Mouse (Mus musculus): ENCODE measurements at regions not wholly inside any gene's neighbourhood (a gene's known extent, or its start where the extent isn't known, plus 50 kb on each side); places are given as distances from the start of the nearest gene placed in this dataset.

DNA sequence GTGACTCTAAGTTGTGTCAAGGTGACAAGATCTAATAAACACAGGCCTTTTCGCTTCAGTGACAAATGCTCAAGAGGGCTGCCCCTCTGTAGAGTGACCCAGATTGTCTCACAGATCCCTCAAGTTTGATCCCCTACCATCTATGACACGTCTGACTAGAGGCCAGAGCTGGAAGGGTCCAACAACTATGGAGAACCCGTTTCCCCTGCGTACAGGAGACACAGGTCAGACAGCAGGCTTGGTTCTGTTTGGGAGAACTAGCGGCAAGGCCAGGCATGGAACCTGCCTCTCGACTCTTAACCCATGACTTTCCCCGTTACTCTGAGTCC is 68.1 kb downstream of the Gm11983 start:
- WGBS, result 94% methylated on average over 7 of the region's 7 CpGs
- no peak overlapping the region for H3K27ac ChIP-seq (ENCODE audit: insufficient read depth, low read length)
- H3K4me1 ChIP-seq (ENCODE audit: control insufficient read depth, insufficient read depth, low read length), result peaks cover 4% of the 10 kb centered on the region; the same call in 1 of the 2 replicates
- no peak for DNase-seq
- TF ChIP-seq CTCF (IDR thresholded peaks at IDR 0.05; ENCODE audit: borderline replicate concordance, insufficient read depth, low read depth, low read length) (no peak), POLR2A (IDR thresholded peaks at IDR 0.05; ENCODE audit: borderline replicate concordance, insufficient read depth, low read length) (no peak)
- H3K27me3 ChIP-seq (ENCODE audit: control insufficient read depth, insufficient read depth, low read length), result no peaks in the 10 kb centered on the region
- H3K4me3 ChIP-seq (replicated peaks; ENCODE audit: insufficient read depth, low read depth, low read length), result no peak overlapping the region

DNA sequence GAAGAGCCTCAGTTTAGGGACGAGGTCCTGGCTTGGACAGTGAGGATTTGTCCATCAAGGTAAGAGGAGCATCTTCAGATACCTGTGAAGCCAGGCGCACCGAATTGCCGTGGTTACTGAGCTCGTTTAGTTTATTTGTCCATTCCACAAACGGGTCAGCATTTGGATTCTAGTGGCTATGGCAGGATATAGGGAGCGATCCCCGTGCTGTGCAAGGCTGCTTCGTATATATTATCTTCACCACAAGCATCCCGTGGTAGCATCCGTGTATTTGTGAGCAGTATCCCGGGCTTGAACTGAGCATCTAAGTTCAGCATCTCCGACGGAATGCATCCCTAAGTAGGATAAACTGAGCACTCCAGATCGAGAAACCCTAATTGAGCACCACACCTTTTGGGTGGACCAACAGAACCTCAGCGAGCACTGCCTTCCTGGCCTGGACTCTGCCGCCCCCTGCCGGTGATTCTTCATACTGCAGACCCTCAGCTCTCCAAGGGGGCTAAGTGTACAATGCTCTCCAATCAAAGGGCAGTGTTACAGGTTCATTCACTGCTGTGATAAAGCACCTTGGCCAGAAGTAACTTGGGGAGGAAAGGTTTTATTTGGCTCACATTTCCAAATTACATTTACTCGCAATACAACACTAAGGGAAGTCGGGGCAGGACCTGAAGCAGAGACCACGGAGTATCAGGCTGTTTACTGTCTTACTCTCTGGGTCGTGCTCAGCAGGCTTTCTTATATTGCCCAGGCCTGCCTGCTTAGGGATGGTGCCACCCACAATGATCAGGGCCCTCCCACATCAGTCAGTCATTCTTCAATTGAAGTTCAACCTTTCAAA is 68.6 kb downstream of the Gm11983 start:
- no peak overlapping the region for H3K4me3 ChIP-seq (replicated peaks; ENCODE audit: insufficient read depth, low read depth, low read length)

DNA sequence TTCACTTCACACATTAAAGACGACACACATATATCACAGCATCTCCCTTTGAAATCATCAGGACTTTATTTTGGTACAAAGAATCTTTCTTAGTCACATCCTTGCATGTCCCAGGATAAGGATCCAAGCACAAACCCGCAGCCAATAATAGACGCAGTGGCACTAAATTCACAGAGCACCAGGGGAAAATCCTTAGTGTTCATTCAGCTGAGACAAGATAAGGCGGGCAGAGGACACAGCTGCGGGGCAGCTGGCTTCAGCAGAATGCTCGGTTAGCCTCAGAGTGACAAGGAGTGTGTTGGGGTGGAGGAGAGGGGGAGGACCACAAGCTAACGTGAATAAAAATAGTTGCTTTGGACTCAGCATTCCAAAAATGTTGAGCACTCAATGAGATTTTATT is 70.7 kb downstream of the Gm11983 start:
- DNase-seq, result no peak
- no peak overlapping the region for H3K27ac ChIP-seq (ENCODE audit: insufficient read depth, low read length)
- no peak for TF ChIP-seq POLR2A (IDR thresholded peaks at IDR 0.05; ENCODE audit: borderline replicate concordance, insufficient read depth, low read length)
- TF ChIP-seq CTCF (IDR thresholded peaks at IDR 0.05; ENCODE audit: borderline replicate concordance, insufficient read depth, low read depth, low read length), result no peak
- WGBS, result 69% methylated on average over 7 of the region's 7 CpGs
- H3K4me3 ChIP-seq (replicated peaks; ENCODE audit: insufficient read depth, low read depth, low read length), result no peak overlapping the region
- H3K4me1 ChIP-seq (ENCODE audit: control insufficient read depth, insufficient read depth, low read length), result peaks cover 4% of the 10 kb centered on the region; the same call in 1 of the 2 replicates
- no peaks in the 10 kb centered on the region for H3K27me3 ChIP-seq (ENCODE audit: control insufficient read depth, insufficient read depth, low read length)

More for the DNA sequence above, 68.6 kb downstream of the Gm11983 start:
- TF ChIP-seq POLR2A (IDR thresholded peaks at IDR 0.05; ENCODE audit: borderline replicate concordance, insufficient read depth, low read length) (no peak), CTCF (IDR thresholded peaks at IDR 0.05; ENCODE audit: borderline replicate concordance, insufficient read depth, low read depth, low read length) (peak; percentile 92)
- Histone ChIP-seq H3K4me1 (ENCODE audit: control insufficient read depth, insufficient read depth, low read length) (peaks cover 4% of the 10 kb centered on the region; the same call in 1 of the 2 replicates), H3K27me3 (ENCODE audit: control insufficient read depth, insufficient read depth, low read length) (no peaks in the 10 kb centered on the region), H3K27ac (ENCODE audit: insufficient read depth, low read length) (no peak overlapping the region)
- 56% methylated on average over 22 of the region's 22 CpGs for whole genome bisulfite sequencing
- peak; percentile 73 to 88 for DNase-seq

DNA sequence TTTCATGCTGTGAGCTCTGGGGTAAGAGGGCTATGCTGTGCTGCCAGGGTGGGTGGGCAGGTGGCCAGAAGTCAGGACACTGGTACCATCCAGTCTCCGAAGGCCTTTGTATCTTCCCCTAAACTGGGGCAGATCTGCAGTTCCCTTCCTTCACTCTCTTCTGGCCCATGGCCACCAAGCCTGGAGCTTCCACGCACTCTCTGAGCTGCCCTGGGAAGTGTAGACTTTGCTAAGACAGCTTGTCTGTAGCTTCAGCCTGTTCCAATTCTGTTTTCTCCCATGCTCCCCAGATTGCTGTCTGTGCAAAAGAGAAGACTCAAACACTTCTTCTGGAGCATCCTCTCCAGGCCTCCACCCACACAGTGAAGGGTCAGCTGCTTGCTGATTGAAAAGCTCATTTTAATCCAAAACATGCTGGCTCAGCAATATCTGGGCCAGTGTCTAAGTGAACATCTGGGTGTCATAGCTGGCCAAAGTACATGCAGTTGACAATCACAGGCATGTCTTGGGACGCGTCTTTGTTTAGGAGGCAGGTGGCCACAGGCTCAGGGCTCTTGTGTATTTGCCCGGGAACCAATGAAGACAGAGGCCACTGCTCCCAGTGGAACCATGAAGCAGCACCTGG is 72.0 kb downstream of the Gm11983 start:
- Histone ChIP-seq H3K4me3 (replicated peaks; ENCODE audit: insufficient read depth, low read depth, low read length) (no peak overlapping the region), H3K4me1 (ENCODE audit: control insufficient read depth, insufficient read depth, low read length) (peaks cover 4% of the 10 kb centered on the region; the same call in 1 of the 2 replicates), H3K27me3 (ENCODE audit: control insufficient read depth, insufficient read depth, low read length) (no peaks in the 10 kb centered on the region), H3K27ac (ENCODE audit: insufficient read depth, low read length) (no peak overlapping the region)
- 63% methylated on average over 5 of the region's 5 CpGs for WGBS
- no peak for DNase-seq
- TF ChIP-seq CTCF (IDR thresholded peaks at IDR 0.05; ENCODE audit: borderline replicate concordance, insufficient read depth, low read depth, low read length), result no peak
- no peak for TF ChIP-seq POLR2A (IDR thresholded peaks at IDR 0.05; ENCODE audit: borderline replicate concordance, insufficient read depth, low read length)

DNA sequence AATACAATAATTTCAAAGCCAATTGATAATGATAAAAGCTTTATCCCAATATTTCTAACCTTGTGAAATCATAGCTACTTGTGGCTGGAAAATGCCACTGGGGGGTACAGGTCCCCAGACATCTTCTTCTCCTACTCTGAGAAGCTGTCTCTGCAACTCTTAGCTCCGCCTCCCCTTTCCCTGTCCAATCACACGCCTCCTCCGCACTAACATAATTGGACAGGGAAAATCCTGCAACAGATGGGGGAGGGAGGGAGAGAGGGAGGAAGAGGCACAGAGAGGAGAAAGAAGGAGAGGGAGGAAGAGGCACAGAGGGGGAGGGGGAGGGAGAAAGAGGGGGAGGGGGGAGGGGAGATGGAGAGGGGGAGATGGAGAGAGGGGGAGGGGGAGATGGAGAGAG is 73.3 kb downstream of the Gm11983 start:
- WGBS, result 91% methylated on average over 3 of the region's 3 CpGs
- no peak overlapping the region for H3K27ac ChIP-seq (ENCODE audit: insufficient read depth, low read length)
- DNase-seq, result no peak
- H3K27me3 ChIP-seq (ENCODE audit: control insufficient read depth, insufficient read depth, low read length), result no peaks in the 10 kb centered on the region
- peaks cover 4% of the 10 kb centered on the region; the same call in 1 of the 2 replicates for H3K4me1 ChIP-seq (ENCODE audit: control insufficient read depth, insufficient read depth, low read length)
- H3K4me3 ChIP-seq (replicated peaks; ENCODE audit: insufficient read depth, low read depth, low read length), result no peak overlapping the region
- no peak for TF ChIP-seq CTCF (IDR thresholded peaks at IDR 0.05; ENCODE audit: borderline replicate concordance, insufficient read depth, low read depth, low read length)
- TF ChIP-seq POLR2A (IDR thresholded peaks at IDR 0.05; ENCODE audit: borderline replicate concordance, insufficient read depth, low read length), result no peak

DNA sequence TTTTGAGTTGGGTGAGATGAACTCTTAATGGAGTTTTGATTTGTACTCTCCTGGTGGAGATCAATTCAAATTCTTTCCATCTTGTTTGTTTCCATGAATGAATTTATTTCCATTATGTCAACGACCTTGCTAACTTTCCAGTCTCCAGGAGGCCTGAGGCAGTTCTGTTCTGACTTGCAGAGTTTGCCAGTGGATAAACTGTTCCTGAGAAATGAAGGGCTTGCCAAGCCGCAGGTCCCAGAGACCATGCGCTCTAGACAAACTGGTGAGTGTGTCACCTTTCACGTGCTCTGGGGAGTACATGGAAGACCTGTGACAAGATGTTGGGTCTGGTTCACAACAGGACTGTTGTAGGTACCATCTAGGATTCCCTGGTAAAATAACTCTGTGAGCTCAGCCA is 74.5 kb downstream of the Gm11983 start:
- no peak overlapping the region for H3K4me3 ChIP-seq (replicated peaks; ENCODE audit: insufficient read depth, low read depth, low read length)
- H3K27me3 ChIP-seq (ENCODE audit: control insufficient read depth, insufficient read depth, low read length), result no peaks in the 10 kb centered on the region
- H3K27ac ChIP-seq (ENCODE audit: insufficient read depth, low read length), result no peak overlapping the region
- no peak for DNase-seq
- WGBS, result 71% methylated on average over 4 of the region's 4 CpGs
- peaks cover 4% of the 10 kb centered on the region; the same call in 1 of the 2 replicates for H3K4me1 ChIP-seq (ENCODE audit: control insufficient read depth, insufficient read depth, low read length)
- TF ChIP-seq CTCF (IDR thresholded peaks at IDR 0.05; ENCODE audit: borderline replicate concordance, insufficient read depth, low read depth, low read length) (no peak), POLR2A (IDR thresholded peaks at IDR 0.05; ENCODE audit: borderline replicate concordance, insufficient read depth, low read length) (no peak)

DNA sequence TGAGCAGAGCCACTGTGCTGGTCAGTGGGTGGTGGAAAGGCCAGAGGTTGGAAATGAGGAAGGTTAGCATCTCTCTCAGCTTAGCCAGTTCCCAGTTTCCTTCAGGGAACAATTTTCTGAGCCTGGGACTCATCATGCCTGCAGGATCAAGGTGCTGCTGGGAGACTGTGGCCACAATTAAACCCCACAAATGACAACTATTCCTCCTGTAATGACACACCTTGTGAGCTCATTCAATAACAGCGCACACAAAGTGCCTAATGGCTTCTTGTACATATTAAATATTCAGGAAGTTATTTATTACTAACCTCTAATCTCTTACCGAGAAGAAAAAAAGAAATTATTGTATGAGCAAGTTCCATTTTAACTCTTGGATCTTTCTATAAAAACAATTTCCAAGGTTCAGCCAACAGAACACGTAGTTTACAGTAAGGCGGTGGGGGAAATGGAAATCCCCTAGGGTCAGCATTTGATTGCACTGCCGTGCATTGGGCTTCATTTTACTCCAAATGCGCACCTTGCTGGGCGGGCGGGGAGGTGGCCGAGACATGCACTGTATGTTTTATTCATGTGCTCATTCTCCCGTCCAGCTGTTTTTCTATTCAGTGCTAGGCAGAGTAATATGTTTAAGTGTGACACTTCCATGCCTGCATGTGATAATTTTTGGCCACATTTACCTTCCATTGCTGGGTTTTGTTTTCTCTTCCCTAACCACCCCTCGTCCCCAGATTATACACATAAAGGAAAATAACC is 75.4 kb downstream of the Gm11983 start:
- Histone ChIP-seq H3K4me1 (ENCODE audit: control insufficient read depth, insufficient read depth, low read length) (peaks cover 4% of the 10 kb centered on the region; the same call in 1 of the 2 replicates), H3K27ac (ENCODE audit: insufficient read depth, low read length) (no peak overlapping the region), H3K4me3 (replicated peaks; ENCODE audit: insufficient read depth, low read depth, low read length) (no peak overlapping the region), H3K27me3 (ENCODE audit: control insufficient read depth, insufficient read depth, low read length) (no peaks in the 10 kb centered on the region)
- TF ChIP-seq POLR2A (IDR thresholded peaks at IDR 0.05; ENCODE audit: borderline replicate concordance, insufficient read depth, low read length), result no peak
- TF ChIP-seq CTCF (IDR thresholded peaks at IDR 0.05; ENCODE audit: borderline replicate concordance, insufficient read depth, low read depth, low read length), result no peak
- no peak for DNase-seq
- 82% methylated on average over 11 of the region's 11 CpGs for WGBS

Measured in cerebellum, adult 2 months (tissue).